Mouse (Mus musculus): ENCODE results near the gene Igsf9.

Gene Igsf9

GRCm38 (mm10) chr1:172496030-172496429, 14.4 kb downstream of the Igsf9 start:
- DNase-seq (ENCODE audit: low read depth, low spot score) = no peak

- no peak for DNase-seq (ENCODE audit: low read depth, low spot score)
Measured at GRCm38 (mm10) chr1:172497428-172497827, 15.8 kb downstream of the Igsf9 start.

- DNase-seq (ENCODE audit: low read depth, low spot score) = peak; percentile 88
Measured at GRCm38 (mm10) chr1:172499765-172500441, 18.3 kb downstream of the Igsf9 start, which contains the start of gene Tagln2. Gene Tagln2, plus strand, starts transcription at chr1:172500047.

- peak; percentile 84 for DNase-seq (ENCODE audit: low read depth, low spot score)
Measured at GRCm38 (mm10) chr1:172500451-172501370, 19.1 kb downstream of the Igsf9 start.

- peak; percentile 56 for DNase-seq (ENCODE audit: low read depth, low spot score)
Measured at GRCm38 (mm10) chr1:172501371-172502144, 20.0 kb downstream of the Igsf9 start.

- no peak for DNase-seq (ENCODE audit: low read depth, low spot score)
Measured at GRCm38 (mm10) chr1:172502145-172503110, 20.8 kb downstream of the Igsf9 start.

GRCm38 (mm10) chr1:172503111-172503997, 21.8 kb downstream of the Igsf9 start:
- DNase-seq (ENCODE audit: low read depth, low spot score) = no peak

- DNase-seq (ENCODE audit: low read depth, low spot score) = no peak
Measured at GRCm38 (mm10) chr1:172504756-172505155, 23.2 kb downstream of the Igsf9 start.

GRCm38 (mm10) chr1:172507001-172507400, 25.4 kb downstream of the Igsf9 start:
- DNase-seq (ENCODE audit: low read depth, low spot score) = no peak

- no peak for DNase-seq (ENCODE audit: low read depth, low spot score)
Measured at GRCm38 (mm10) chr1:172507701-172508100, 26.1 kb downstream of the Igsf9 start.

GRCm38 (mm10) chr1:172508172-172508571, 26.6 kb downstream of the Igsf9 start:
- DNase-seq (ENCODE audit: low read depth, low spot score) = no peak

- DNase-seq (ENCODE audit: low read depth, low spot score) = no peak
Measured at GRCm38 (mm10) chr1:172509235-172509634, 27.6 kb downstream of the Igsf9 start.

- DNase-seq (ENCODE audit: low read depth, low spot score) = no peak
Measured at GRCm38 (mm10) chr1:172509983-172510382, 28.4 kb downstream of the Igsf9 start.

GRCm38 (mm10) chr1:172510421-172510972, 28.9 kb downstream of the Igsf9 start:
- no peak for DNase-seq (ENCODE audit: low read depth, low spot score)

GRCm38 (mm10) chr1:172512962-172513361, 31.4 kb downstream of the Igsf9 start:
- DNase-seq (ENCODE audit: low read depth, low spot score) = peak; percentile 69

- no peak for DNase-seq (ENCODE audit: low read depth, low spot score)
Measured at GRCm38 (mm10) chr1:172513525-172514212, 32.1 kb downstream of the Igsf9 start.

- DNase-seq (ENCODE audit: low read depth, low spot score) = no peak
Measured at GRCm38 (mm10) chr1:172514213-172514529, 32.6 kb downstream of the Igsf9 start.

GRCm38 (mm10) chr1:172514551-172515268, 33.1 kb downstream of the Igsf9 start:
- no peak for DNase-seq (ENCODE audit: low read depth, low spot score)
